Mouse (Mus musculus): Measurements from ENCODE around the gene Asb10.
"Not testable (repeated sequence)": the region's sequence is repeated elsewhere in the genome, so short reads cannot be mapped to it uniquely, and the experiment has no call there.

Gene Asb10

DNA sequence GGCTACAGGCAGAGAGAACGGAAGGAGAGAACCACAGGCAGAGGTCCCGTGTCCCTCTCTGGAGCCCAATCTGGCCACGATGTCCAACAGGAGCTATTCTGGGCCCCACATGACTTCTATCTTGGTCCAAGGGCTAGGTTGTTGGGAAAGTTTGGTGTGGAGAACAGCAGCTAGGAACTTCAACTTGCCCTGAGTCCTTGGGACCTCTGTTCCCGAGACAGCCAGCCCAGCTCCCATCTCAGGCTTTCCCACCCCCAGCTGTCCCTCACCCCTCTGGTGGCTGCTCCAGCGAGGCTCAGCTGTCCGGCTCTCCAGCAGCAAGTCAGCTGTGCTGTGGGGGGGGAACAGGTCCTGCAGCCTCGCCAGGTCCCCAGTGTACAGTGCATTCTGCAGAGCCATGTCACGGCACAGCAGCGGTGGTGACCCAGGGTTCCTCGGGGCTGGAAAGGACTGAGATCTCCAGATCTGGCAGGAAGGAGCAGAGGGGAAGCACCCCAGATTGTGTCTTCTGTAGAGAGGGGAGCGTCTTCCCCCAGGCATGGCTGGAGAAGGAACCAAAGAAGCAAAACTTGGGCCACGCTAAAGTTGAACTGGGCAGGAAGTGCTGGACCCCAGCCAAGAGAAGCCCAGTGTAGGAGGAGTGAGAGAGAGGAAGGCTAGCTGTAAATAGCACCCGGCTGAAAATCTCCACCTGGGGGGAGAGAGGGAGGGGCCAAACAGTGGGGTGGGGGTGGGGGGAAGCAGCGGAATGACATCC, at the start of gene Asb10:
Gene Asb10, minus strand, starts transcription at position 592 of the 757 bp plus-strand sequence.
- POLR2A ChIA-PET = interaction anchor here in 3 of 4 experiments (0.6 to 2.1 kb wide), 12 partner anchors 8 to 1139 kb away, joined by 3 to 6 read pairs (median 3); partner anchors contain the start of genes Abcf2 (in 1 of the 3) and Nub1 (in 1 of the 3)
- CTCF ChIA-PET = interaction anchor here in 2 of 4 experiments (0.8 to 2.2 kb wide), 3 partner anchors 10 to 23 kb away, joined by 3 to 9 read pairs (median 4); no protein-coding TSS in a partner anchor

DNA sequence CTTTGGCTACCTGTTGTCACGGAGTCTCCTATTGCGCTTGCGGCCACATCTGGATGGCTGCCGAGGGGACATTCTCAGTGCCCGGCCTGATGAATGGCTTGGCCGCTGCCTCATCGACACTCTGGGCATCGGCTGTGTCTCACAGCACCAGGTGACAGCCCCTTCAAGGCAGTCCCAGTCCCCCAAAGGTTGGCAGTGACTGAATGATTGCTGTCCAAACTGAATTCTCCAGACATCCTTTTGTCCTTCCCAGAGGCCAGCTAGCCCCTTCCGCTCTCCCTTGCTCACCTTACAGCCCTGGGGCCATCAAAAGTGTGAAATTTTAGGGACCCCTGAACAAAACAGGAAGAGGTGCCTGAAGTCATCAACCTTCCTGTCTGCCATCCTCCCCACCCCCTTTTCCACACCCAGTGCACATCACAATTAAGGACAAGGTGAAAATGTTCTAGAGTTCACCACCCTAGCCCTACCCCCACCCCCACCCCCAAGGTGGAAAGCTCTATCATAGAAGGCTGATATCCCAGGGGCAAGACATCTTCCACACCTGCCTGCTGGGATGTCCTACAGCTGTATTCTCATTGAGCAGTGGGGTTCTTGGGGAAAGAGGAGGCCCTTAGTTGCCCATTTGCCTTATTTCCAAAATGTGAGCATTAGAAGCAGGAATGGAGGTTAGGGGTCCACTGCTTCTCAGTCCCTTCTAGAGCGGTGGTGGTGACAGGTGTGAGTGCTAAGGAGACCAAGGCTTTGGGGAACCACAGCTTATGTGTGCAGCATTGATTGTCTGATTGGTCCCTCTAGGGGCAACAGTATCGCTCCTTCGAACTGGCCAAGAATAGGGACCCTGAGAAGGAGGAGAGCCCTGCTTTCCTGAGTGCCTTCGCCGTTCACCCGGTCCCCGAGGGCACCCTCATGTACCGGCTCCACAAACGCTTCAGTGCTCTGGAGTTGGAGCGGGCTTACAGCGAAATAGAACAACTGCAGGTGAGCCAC, 49.0 kb upstream of the Asb10 start:
- CTCF ChIA-PET = interaction anchor here in 2 of 4 experiments (0.6 to 1.3 kb wide), 4 partner anchors 14 to 417 kb away, joined by 3 to 5 read pairs (median 4); no protein-coding TSS in a partner anchor

GRCm38 (mm10) chr5:24587200-24587577, 46.4 kb upstream of the Asb10 start:
- CTCF ChIA-PET = interaction anchor here (0.6 to 2.3 kb wide), 12 partner anchors 10 to 203 kb away, joined by 3 to 21 read pairs (median 4); partner anchors contain the start of gene Abcb8 (in 1 of the 4)

More for the DNA sequence above, 49.0 kb upstream of the Asb10 start:
- POLR2A ChIA-PET = interaction anchor here in 3 of 4 experiments (0.6 to 2.3 kb wide), 6 partner anchors 12 to 30 kb away, joined by 3 to 9 read pairs (median 4); partner anchors contain the start of gene Abcf2 (in 2 of the 3)

DNA sequence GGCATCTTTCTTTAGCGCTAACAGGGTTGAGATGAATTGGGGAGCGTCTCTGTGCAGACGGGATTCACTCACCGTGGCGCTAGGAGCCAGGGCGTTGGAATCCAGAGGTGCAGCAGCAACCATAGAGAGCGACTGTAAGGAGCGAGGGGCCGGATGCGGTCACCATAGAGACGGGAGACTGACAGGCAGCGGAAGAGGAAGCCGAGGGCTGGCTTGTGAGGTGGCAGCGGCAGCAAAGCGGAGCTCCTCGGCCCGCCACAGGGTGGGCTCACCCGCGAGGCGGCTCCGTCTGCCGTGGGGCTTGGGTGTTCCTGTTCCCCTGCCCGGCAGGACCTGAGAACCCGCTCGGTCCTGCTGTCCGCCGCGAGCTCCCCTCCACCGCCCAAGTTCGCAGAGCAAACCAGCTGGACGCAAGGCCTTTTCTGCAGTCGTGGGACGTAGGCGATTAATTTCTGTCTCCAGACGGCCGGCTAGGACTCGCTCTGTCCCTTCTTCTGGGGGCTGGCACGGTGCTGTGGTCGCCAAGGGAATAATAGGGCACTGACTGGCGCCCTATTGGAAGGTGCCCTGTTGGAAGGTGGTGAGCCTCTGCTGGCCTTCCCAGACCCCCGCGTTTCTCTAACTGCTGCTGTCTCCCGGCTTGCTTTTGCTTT, 45.9 kb upstream of the Asb10 start, which contains the start of gene Chpf2:
Gene Chpf2, plus strand, starts transcription at position 195 of the 653 bp plus-strand sequence.
- CTCF ChIA-PET = interaction anchor here (0.6 to 2.3 kb wide), 16 partner anchors 10 to 697 kb away, joined by 3 to 21 read pairs (median 3); partner anchors contain the start of gene Abcb8 (in 1 of the 4)

More at GRCm38 (mm10) chr5:24587200-24587577, 46.4 kb upstream of the Asb10 start:
- POLR2A ChIA-PET = interaction anchor here (0.6 to 2.7 kb wide), 19 partner anchors 8 to 836 kb away, joined by 3 to 21 read pairs (median 4); partner anchors contain the start of genes Abcf2 (in 3 of the 4), Cdk5 (in 1 of the 4), Gbx1 (in 1 of the 4) and Slc4a2 (in 1 of the 4)

GRCm38 (mm10) chr5:24586106-24586505, 45.3 kb upstream of the Asb10 start:
- ChIA-PET POLR2A (interaction anchor here in 3 of 4 experiments (0.7 to 2.7 kb wide), 13 partner anchors 8 to 166 kb away, joined by 3 to 21 read pairs (median 4); partner anchors contain the start of genes Abcf2 (in 3 of the 3), Cdk5 (in 1 of the 3), Nub1 (in 1 of the 3) and Slc4a2 (in 1 of the 3)), CTCF (interaction anchor here (0.8 to 2.3 kb wide), 12 partner anchors 11 to 697 kb away, joined by 3 to 21 read pairs (median 4); partner anchors contain the start of gene Abcb8 (in 1 of the 4))

More for the DNA sequence above, 45.9 kb upstream of the Asb10 start, which contains the start of gene Chpf2:
- POLR2A ChIA-PET = interaction anchor here (0.6 to 2.7 kb wide), 21 partner anchors 9 to 836 kb away, joined by 3 to 21 read pairs (median 4); partner anchors contain the start of genes Abcf2 (in 3 of the 4), Cdk5 (in 1 of the 4), Gbx1 (in 1 of the 4) and Nub1 (in 1 of the 4)

- POLR2A ChIA-PET = interaction anchor here (0.7 to 3.5 kb wide), 42 partner anchors 9 to 951 kb away, joined by 3 to 21 read pairs (median 6); partner anchors contain the start of genes Nub1 (in 4 of the 4), Chpf2 (in 2 of the 4), Rheb (in 2 of the 4) and Tmub1 (in 2 of the 4)
- CTCF ChIA-PET = interaction anchor here in 1 of 4 experiments (0.5 to 1.8 kb wide), 7 partner anchors 19 to 282 kb away, joined by 3 to 11 read pairs (median 5); partner anchors contain the start of gene Rheb
Observed at GRCm38 (mm10) chr5:24578109-24578963, 37.6 kb upstream of the Asb10 start.

DNA sequence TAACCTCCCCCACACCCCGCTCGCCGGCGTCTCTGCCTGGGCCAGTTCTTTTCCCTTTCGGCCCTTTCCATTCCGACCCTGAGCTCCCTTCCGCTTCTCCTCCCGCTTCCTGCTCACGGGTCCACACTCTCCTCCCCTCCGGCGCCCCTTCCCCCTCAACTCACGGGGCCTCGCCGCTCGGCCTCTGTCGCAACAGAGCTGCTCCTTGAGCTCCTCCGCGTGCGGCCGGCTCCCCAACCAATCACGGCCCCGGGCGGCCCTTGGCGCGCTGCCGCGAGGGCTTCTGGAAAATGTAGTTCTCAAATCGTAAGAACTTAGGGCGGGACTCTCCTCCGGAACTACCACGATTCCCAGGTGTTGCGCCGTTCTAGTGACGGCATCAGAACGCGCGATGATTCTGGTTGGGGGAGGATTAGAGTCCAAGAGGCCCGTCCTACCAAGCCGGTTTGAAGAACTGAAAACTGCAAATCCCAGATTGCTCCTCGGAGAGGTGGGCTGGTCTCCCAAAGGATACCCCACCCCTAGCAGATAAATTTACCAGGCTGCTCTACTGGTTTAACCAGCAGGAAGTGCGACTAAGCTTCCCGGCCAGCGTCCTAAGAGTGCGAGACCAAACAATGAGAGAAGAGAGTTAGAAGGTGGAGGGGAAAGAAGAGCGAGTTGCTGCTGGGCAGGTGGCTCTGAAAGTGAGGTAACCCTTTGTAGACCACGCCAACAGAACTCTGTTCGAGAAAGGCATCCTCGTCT, 36.6 kb upstream of the Asb10 start, which contains the start of gene Abcf2:
Gene Abcf2, minus strand, starts transcription at position 285 of the 747 bp plus-strand sequence.
- ChIA-PET POLR2A (interaction anchor here (0.5 to 3.5 kb wide), 75 partner anchors 9 to 1073 kb away, joined by 3 to 21 read pairs (median 4); partner anchors contain the start of genes Nub1 (in 4 of the 4), Chpf2 (in 3 of the 4), Rheb (in 3 of the 4) and Fastk (in 2 of the 4)), CTCF (interaction anchor here (0.5 to 1.8 kb wide), 13 partner anchors 20 to 281 kb away, joined by 3 to 11 read pairs (median 4); partner anchors contain the start of gene Rheb (in 1 of the 4))

DNA sequence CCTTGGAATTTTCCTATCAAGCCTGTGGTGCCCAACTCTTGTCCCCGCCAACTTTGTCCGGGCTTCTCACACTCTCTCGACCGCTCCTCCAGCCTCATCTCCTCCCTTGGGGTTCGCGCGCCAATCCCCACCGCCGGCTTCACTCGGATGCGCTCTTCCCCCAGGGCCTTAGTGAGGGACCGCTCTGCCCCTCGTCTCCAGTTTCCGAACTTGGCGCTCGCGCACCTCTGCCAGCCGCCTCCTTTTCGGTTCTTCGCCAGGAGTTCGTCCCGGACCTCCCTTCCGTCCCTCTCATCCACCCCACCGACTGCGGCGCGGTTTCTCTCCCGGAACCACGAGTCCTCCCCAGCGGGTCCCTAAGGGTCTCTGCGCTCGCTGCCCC, 36.0 kb upstream of the Asb10 start:
- ChIA-PET POLR2A (interaction anchor here (0.5 to 3.5 kb wide), 64 partner anchors 9 to 1072 kb away, joined by 3 to 21 read pairs (median 5); partner anchors contain the start of genes Nub1 (in 4 of the 4), Chpf2 (in 3 of the 4), Rheb (in 3 of the 4) and Fastk (in 2 of the 4)), CTCF (interaction anchor here (0.9 to 1.8 kb wide), 10 partner anchors 21 to 182 kb away, joined by 3 to 11 read pairs (median 4); no protein-coding TSS in a partner anchor)

- POLR2A ChIA-PET = interaction anchor here in 2 of 4 experiments (1.2 to 3.5 kb wide), 3 partner anchors 9 to 19 kb away, joined by 3 to 8 read pairs (median 4); partner anchors contain the start of gene 4931409K22Rik (in 1 of the 2)
Observed at GRCm38 (mm10) chr5:24575948-24576347, 35.2 kb upstream of the Asb10 start.

GRCm38 (mm10) chr5:24556709-24557108, 15.9 kb upstream of the Asb10 start, which contains the start of gene 4931409K22Rik:
4931409K22Rik (minus strand) TSS chr5:24556809.
- ChIA-PET POLR2A (interaction anchor here (0.6 to 1.9 kb wide), 4 partner anchors 17 to 718 kb away, joined by 3 to 8 read pairs (median 3); partner anchors contain the start of gene Abcf2 (in 1 of the 4)), CTCF (interaction anchor here in 2 of 4 experiments (1.0 to 1.4 kb wide), 2 partner anchors 73 kb away, joined by 3 read pairs; no protein-coding TSS in a partner anchor)

More at GRCm38 (mm10) chr5:24575948-24576347, 35.2 kb upstream of the Asb10 start:
- CTCF ChIA-PET = no interaction called here

- POLR2A ChIA-PET = interaction anchor here in 1 of 4 experiments (0.6 kb wide), 1 partner anchor 17 kb away, joined by 3 read pairs; no protein-coding TSS in a partner anchor
- CTCF ChIA-PET = not testable (repeated sequence)
Observed at GRCm38 (mm10) chr5:24555335-24555734, 14.6 kb upstream of the Asb10 start.

- POLR2A ChIA-PET = interaction anchor here in 2 of 4 experiments (0.6 to 1.6 kb wide), 5 partner anchors 10 to 304 kb away, joined by 3 to 5 read pairs (median 4); partner anchors contain the start of gene Nos3 (in 1 of the 2)
- CTCF ChIA-PET = interaction anchor here in 1 of 4 experiments (0.6 to 1.6 kb wide), 3 partner anchors 24 to 239 kb away, joined by 4 to 8 read pairs (median 5); no protein-coding TSS in a partner anchor
Observed at GRCm38 (mm10) chr5:24553621-24554244, 13.0 kb upstream of the Asb10 start.

- CTCF ChIA-PET = interaction anchor here in 2 of 4 experiments (0.8 to 1.3 kb wide), 4 partner anchors 10 to 68 kb away, joined by 3 to 4 read pairs (median 3); no protein-coding TSS in a partner anchor
Observed at GRCm38 (mm10) chr5:24551317-24551688, 10.5 kb upstream of the Asb10 start.

More at GRCm38 (mm10) chr5:24551317-24551688, 10.5 kb upstream of the Asb10 start:
- POLR2A ChIA-PET = interaction anchor here in 1 of 4 experiments (0.7 to 1.5 kb wide), 4 partner anchors 10 to 134 kb away, joined by 3 to 5 read pairs (median 3); partner anchors contain the start of gene Nub1
